Mouse (Mus musculus): ENCODE results near the gene Rftn1. TPM values are rescaled to one million over a fixed set of nuclear protein-coding genes. Genes with fewer than 3 reads are reported as not detected.
A peak's percentile ranks its signal among the peaks of the same experiment; 100 is the strongest.

Rftn1 gene
- total and polyA plus RNA-seq, 2 experiments: 2.6 to 3.1 TPM

- H3K27ac ChIP-seq (replicated peaks; ENCODE audit: insufficient read depth, low read depth, low read length): no peak overlapping the region; the same call in 1 of the 2 replicates
- no peak for TF ChIP-seq POLR2A (IDR thresholded peaks at IDR 0.05; ENCODE audit: extremely low read depth, insufficient read depth, low read length)
- TF ChIP-seq CTCF (IDR thresholded peaks at IDR 0.05; ENCODE audit: low read depth, low read length): peak; percentile 61
- DNase-seq (ENCODE audit: extremely low read depth, low read depth, low spot score): no peak
- H3K9ac ChIP-seq (ENCODE audit: low read depth, low read length): peak overlapping the region; percentile 95
- 3% methylated on average over 24 of the region's 24 CpGs for WGBS
- 0 out of 2 replicates have a peak, but pooled peaks cover 4% of the 10 kb centered on the region for H3K79me2 ChIP-seq (ENCODE audit: control insufficient read depth, insufficient read depth, low read length)
- no peaks in the 10 kb centered on the region for H3K36me3 ChIP-seq (ENCODE audit: control insufficient read depth, insufficient read depth, low read length)
- peak overlapping the region; percentile 87 for H3K4me3 ChIP-seq (ENCODE audit: insufficient read depth, low read depth, low read length)
- peaks cover 3% of the 10 kb centered on the region; the same call in 1 of the 2 replicates for H3K27me3 ChIP-seq (ENCODE audit: control insufficient read depth, insufficient read depth, low read length)
- no peaks in the 10 kb centered on the region for H3K4me1 ChIP-seq (ENCODE audit: control insufficient read depth, insufficient read depth, low read length)
These were observed 977 bp downstream of the Rftn1 start for GRCm38 (mm10) chr17:50189381-50190012.

- Histone ChIP-seq H3K4me3 (ENCODE audit: insufficient read depth, low read depth, low read length) (no peak overlapping the region), H3K27ac (replicated peaks; ENCODE audit: insufficient read depth, low read depth, low read length) (no peak overlapping the region), H3K9ac (ENCODE audit: low read depth, low read length) (no peak overlapping the region), H3K4me1 (ENCODE audit: control insufficient read depth, insufficient read depth, low read length) (no peaks in the 10 kb centered on the region), H3K36me3 (ENCODE audit: control insufficient read depth, insufficient read depth, low read length) (no peaks in the 10 kb centered on the region), H3K27me3 (ENCODE audit: control insufficient read depth, insufficient read depth, low read length) (peaks cover 3% of the 10 kb centered on the region; the same call in 1 of the 2 replicates), H3K79me2 (ENCODE audit: control insufficient read depth, insufficient read depth, low read length) (0 out of 2 replicates have a peak, but pooled peaks cover 4% of the 10 kb centered on the region)
- DNase-seq (ENCODE audit: extremely low read depth, low read depth, low spot score): no peak
- no peak for TF ChIP-seq CTCF (IDR thresholded peaks at IDR 0.05; ENCODE audit: low read depth, low read length)
- TF ChIP-seq POLR2A (IDR thresholded peaks at IDR 0.05; ENCODE audit: extremely low read depth, insufficient read depth, low read length): no peak
- 68% methylated on average over 12 of the region's 12 CpGs for WGBS
These were observed 1.7 kb downstream of the Rftn1 start for GRCm38 (mm10) chr17:50188662-50189345.

- TF ChIP-seq CTCF (IDR thresholded peaks at IDR 0.05; ENCODE audit: low read depth, low read length) (no peak), POLR2A (IDR thresholded peaks at IDR 0.05; ENCODE audit: extremely low read depth, insufficient read depth, low read length) (no peak)
- no peak for DNase-seq (ENCODE audit: extremely low read depth, low read depth, low spot score)
- 74% methylated on average over 5 of the region's 5 CpGs for WGBS
- Histone ChIP-seq H3K4me3 (ENCODE audit: insufficient read depth, low read depth, low read length) (no peak overlapping the region), H3K9ac (ENCODE audit: low read depth, low read length) (no peak overlapping the region), H3K27me3 (ENCODE audit: control insufficient read depth, insufficient read depth, low read length) (peaks cover 3% of the 10 kb centered on the region; the same call in 1 of the 2 replicates), H3K27ac (replicated peaks; ENCODE audit: insufficient read depth, low read depth, low read length) (no peak overlapping the region), H3K79me2 (ENCODE audit: control insufficient read depth, insufficient read depth, low read length) (0 out of 2 replicates have a peak, but pooled peaks cover 4% of the 10 kb centered on the region), H3K36me3 (ENCODE audit: control insufficient read depth, insufficient read depth, low read length) (no peaks in the 10 kb centered on the region), H3K4me1 (ENCODE audit: control insufficient read depth, insufficient read depth, low read length) (no peaks in the 10 kb centered on the region)
These were observed 4.9 kb downstream of the Rftn1 start for GRCm38 (mm10) chr17:50185616-50186015.

GRCm38 (mm10) chr17:50185083-50185482 lies 5.4 kb downstream of the Rftn1 start:
- H3K4me3 ChIP-seq (ENCODE audit: insufficient read depth, low read depth, low read length): no peak overlapping the region
- peaks cover 3% of the 10 kb centered on the region; the same call in 1 of the 2 replicates for H3K27me3 ChIP-seq (ENCODE audit: control insufficient read depth, insufficient read depth, low read length)
- no peak overlapping the region for H3K9ac ChIP-seq (ENCODE audit: low read depth, low read length)
- H3K4me1 ChIP-seq (ENCODE audit: control insufficient read depth, insufficient read depth, low read length): no peaks in the 10 kb centered on the region
- WGBS: 60% methylated on average over 4 of the region's 4 CpGs
- H3K27ac ChIP-seq (replicated peaks; ENCODE audit: insufficient read depth, low read depth, low read length): no peak overlapping the region
- 0 out of 2 replicates have a peak, but pooled peaks cover 4% of the 10 kb centered on the region for H3K79me2 ChIP-seq (ENCODE audit: control insufficient read depth, insufficient read depth, low read length)
- no peak for DNase-seq (ENCODE audit: extremely low read depth, low read depth, low spot score)
- TF ChIP-seq CTCF (IDR thresholded peaks at IDR 0.05; ENCODE audit: low read depth, low read length) (no peak), POLR2A (IDR thresholded peaks at IDR 0.05; ENCODE audit: extremely low read depth, insufficient read depth, low read length) (no peak)
- no peaks in the 10 kb centered on the region for H3K36me3 ChIP-seq (ENCODE audit: control insufficient read depth, insufficient read depth, low read length)

GRCm38 (mm10) chr17:50184217-50185038 lies 6.0 kb downstream of the Rftn1 start:
- Histone ChIP-seq H3K27me3 (ENCODE audit: control insufficient read depth, insufficient read depth, low read length) (no peaks in the 10 kb centered on the region), H3K4me1 (ENCODE audit: control insufficient read depth, insufficient read depth, low read length) (no peaks in the 10 kb centered on the region), H3K9ac (ENCODE audit: low read depth, low read length) (no peak overlapping the region), H3K36me3 (ENCODE audit: control insufficient read depth, insufficient read depth, low read length) (no peaks in the 10 kb centered on the region), H3K4me3 (ENCODE audit: insufficient read depth, low read depth, low read length) (no peak overlapping the region), H3K79me2 (ENCODE audit: control insufficient read depth, insufficient read depth, low read length) (no peaks in the 10 kb centered on the region), H3K27ac (replicated peaks; ENCODE audit: insufficient read depth, low read depth, low read length) (no peak overlapping the region)
- no peak for DNase-seq (ENCODE audit: extremely low read depth, low read depth, low spot score)
- WGBS: 85% methylated on average over 12 of the region's 12 CpGs
- TF ChIP-seq POLR2A (IDR thresholded peaks at IDR 0.05; ENCODE audit: extremely low read depth, insufficient read depth, low read length): no peak
- TF ChIP-seq CTCF (IDR thresholded peaks at IDR 0.05; ENCODE audit: low read depth, low read length): no peak
